Mouse (Mus musculus): Measurements from ENCODE around the gene Skint9.
"Not testable (repeated sequence)": the region's sequence is repeated elsewhere in the genome, so short reads cannot be mapped to it uniquely, and the experiment has no call there.

The Skint9 gene

GRCm38 (mm10) chr4:112433885-112434284 lies at the start of gene Skint9:
Gene Skint9 (minus strand): TSS chr4:112433985.
- no peak for DNase-seq (ENCODE audit: low spot score)

GRCm38 (mm10) chr4:112432685-112433084 lies 1.1 kb downstream of the Skint9 start:
- no peak for DNase-seq (ENCODE audit: low spot score)

- no peak for DNase-seq (ENCODE audit: low spot score)
These were observed 1.6 kb downstream of the Skint9 start for GRCm38 (mm10) chr4:112432223-112432622.

GRCm38 (mm10) chr4:112349111-112349510 lies 84.7 kb downstream of the Skint9 start:
- not testable (repeated sequence) for DNase-seq (ENCODE audit: low spot score)
